Mouse (Mus musculus) B cell, adult 67 days (primary cell): Measurements from ENCODE around the gene Cpt1c. TPM values are rescaled to one million over a fixed set of nuclear protein-coding genes. Genes with fewer than 3 reads are reported as not detected.

Source experiments
- total RNA-seq, 2 experiments: library from RNA; stranded (reverse); gene quantifications; 4 replicates each; pipeline ENCODE4 v1.2.4; 2023

Cpt1c gene
- not detected for total RNA-seq

DNA sequence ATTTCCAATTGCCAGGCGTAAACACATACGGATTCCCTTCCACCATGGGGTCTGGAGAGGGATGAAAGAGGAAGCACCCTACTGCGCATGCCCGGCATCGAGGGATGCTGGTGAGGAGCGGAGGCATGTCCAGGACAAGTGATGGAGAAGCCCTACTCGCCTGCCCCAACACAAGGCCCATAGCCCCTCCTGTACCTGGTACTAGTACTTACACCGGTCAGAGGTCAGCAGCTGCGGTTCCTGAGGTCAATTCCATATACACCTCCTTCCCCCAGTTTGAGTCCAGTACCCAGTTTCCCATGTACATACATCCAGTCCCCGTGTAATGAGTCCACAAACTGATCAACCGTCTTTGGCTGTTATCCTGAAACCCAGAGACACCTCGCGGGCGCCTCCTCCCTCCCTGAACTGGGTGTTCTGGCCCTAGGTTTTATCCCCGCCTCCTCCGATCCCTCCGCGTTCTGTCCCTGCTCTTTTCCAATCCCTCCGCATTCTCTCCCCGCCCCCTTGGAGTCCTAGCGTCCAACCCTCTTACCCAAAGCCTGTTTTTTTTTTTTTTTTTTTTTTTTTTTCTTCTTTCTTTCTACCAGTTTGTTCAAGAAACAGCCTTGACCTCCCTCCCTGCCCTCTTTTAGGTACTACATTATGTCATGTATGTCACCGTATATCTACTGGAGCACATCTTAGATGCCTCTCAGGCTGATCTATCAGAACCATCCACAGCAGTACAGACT is at the start of gene Cpt1c:
Cpt1c (minus strand) TSS at position 469 of the 734 bp plus-strand sequence.

DNA sequence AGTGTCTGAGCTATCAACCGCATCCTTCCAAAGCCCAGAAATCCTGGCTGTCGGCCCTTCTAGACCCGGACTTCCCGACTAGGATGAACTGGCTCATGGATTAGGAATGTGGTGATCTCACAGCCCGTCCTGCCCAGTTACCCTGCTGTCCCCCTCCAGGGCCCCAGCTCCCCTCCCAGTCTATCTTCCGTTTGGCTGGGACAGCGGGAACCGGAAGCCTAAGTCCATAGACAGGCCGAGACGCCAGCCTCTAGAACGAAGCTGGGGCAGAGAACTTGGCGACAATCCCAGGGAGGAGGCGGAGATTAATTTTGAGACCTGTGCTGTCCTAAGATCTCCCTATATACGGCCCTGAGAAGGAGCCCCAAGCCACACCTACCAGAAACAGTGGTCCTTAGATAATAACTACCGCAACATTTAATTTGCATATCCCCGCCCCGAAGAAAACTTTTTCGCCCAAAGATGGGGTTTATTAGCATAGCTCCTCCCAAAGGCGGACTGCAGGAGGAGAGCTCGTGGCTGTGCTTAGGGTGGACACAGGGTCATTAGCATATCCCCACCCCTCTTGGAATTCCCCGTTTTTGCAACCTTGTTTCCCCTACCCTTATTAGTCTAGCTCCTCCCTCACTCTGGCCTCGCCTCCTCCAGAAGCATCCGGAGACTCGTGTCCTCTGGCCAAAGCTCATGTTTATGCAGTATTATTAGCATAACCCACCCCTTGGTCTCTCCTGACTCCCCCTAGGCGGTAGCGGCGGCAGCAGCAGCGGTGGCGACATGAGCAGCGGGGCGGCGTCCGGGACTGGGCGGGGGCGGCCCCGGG is 42.8 kb upstream of the Cpt1c start, which contains the start of gene Rras:
Rras (plus strand) TSS at position 720 of the 820 bp plus-strand sequence.

DNA sequence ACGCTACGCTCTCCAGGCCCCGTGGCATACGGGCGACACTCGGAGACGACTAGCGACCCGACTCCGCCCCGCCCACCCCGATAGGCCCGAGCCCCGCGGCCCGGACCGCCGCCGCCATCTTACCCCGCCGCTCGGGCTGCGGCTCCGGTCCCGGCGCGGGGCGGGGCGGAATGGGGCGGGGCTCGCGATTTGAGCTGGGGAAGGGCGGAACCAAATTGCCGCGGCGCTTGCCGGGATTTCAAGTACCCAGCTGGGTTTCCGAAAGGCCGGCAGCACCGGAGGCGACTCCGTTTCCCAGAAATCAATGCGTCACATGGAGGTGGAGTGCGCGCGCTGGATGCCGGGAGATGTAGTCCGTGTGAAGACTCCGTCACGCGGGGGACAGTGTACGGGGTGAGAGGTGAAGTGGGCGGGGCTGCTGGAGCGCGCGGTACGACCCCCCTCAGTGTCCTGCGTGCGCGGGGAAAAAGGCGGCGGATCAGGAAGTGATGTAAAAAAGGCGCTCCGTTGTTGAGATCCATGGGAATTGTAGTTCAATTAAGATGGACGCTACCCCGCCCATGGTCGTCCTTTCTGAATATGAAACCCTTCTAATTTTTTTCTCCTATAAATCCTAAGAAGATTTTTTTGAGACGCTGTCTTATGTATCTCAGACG is 41.4 kb upstream of the Cpt1c start, which contains the start of gene Scaf1:
Scaf1 (minus strand) TSS at position 407 of the 656 bp plus-strand sequence.

DNA sequence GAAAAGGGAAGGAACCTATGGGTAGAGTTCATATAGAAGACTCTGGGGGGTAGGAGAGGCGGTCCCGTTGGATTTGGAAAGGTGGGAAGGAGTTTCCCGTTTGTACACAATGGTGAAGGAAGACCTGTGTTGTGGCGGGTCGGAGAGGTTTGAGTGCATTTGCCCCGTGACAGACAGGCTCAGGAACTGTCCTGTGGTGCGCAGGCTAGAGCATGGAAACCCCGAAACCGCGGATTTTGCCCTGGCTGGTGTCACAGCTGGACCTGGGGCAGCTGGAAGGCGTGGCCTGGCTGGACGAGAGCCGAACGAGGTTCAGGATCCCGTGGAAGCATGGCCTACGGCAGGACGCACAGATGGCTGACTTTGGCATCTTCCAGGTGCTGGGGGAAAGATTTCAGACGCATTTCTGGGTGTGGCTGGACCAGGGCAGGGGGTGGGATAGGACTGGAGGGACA is 23.9 kb upstream of the Cpt1c start, which contains the start of gene Bcl2l12:
Bcl2l12 (minus strand) TSS at position 212 of the 455 bp plus-strand sequence.

DNA sequence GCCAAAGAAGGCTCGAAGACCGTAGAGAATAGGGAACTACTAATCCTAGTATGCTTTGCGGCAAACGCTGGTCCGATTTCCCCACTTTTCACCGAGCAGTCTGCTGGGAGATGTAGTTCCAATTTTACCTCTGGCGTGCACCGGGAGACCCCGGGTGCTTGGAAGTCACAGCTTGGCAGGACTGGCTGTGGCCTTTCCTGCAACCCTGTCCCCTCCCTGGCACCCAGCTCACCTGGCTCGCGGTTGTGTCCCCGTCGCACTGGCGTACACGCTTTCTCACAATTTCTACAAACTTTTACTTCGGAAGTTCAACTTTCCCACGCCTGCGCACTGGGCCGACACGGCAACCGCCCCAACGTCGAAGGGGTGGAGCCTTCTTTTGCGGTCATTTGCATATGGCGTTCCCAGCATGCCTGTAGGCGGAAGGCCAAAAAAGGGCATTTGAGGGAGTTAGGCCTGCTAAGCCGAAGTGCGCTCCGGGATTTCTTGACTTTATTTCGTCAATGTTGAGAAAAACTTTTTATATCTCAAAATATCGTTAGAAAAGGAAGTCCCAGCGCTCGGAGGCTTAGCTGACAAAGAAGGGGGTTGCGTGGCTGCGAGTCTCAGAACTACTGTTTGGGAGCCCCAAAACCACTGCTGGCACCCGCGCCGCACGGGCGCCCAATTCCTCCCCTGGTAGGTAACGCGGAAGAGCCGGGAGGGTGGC is 22.7 kb upstream of the Cpt1c start, which contains the start of gene Irf3:
Irf3 (plus strand) TSS at position 418 of the 709 bp plus-strand sequence.

DNA sequence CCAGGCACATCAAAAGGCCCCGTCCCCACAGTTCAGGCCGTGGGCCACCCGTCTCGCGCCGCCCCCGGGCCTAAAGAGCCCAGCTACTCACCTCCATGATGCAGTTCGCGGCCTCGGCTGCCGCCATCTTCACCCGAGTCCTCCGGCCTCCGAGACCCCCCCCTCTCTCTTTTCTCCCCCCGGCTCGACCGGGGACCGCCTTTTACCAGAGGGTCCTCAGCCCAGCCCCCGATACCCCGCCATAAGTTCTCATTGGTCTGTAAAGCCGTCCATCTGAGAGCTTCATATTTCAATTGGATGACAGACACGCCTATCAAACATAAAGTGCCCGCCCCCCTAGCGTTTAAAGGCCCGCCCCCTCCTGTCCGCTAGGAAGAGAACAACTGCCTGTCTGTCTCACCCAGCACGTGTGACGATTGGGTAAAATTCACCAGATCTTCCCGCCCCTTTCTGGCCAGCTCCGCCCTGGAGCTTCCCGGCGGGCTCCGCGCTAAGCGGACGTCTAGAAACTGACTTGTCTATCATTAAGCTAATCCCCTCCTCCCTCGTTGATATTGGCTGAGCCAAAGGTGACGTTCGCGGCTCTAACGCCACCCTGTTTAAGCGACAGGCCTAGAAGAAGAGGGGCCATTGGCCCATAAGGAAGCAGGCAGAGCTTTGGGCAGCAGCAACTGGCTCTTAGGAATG is 11.7 kb upstream of the Cpt1c start, which contains the start of gene Prmt1:
Prmt1 (minus strand) TSS at position 377 of the 687 bp plus-strand sequence.

DNA sequence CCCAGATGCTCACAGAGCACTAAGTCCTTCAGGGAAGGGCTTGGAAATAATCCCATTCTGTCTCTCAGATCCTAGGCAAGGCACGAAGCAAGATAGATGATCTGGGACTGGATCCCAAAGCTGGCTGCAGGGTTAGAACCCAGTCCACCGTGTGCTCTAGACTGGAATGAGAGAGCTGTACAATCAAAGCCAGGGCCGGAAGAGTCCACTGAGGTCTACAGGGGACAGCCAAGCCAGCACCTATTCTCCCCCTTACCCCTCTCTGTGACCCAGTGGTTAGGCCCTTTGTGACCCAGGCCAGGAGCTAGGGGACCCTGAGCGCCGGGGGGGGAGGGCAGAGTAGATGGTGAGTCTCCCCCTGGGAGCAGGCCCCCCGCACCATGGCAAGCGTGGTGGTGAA is 31.7 kb downstream of the Cpt1c start, which contains the start of gene Tsks:
Tsks (plus strand) TSS at position 301 of the 400 bp plus-strand sequence.

DNA sequence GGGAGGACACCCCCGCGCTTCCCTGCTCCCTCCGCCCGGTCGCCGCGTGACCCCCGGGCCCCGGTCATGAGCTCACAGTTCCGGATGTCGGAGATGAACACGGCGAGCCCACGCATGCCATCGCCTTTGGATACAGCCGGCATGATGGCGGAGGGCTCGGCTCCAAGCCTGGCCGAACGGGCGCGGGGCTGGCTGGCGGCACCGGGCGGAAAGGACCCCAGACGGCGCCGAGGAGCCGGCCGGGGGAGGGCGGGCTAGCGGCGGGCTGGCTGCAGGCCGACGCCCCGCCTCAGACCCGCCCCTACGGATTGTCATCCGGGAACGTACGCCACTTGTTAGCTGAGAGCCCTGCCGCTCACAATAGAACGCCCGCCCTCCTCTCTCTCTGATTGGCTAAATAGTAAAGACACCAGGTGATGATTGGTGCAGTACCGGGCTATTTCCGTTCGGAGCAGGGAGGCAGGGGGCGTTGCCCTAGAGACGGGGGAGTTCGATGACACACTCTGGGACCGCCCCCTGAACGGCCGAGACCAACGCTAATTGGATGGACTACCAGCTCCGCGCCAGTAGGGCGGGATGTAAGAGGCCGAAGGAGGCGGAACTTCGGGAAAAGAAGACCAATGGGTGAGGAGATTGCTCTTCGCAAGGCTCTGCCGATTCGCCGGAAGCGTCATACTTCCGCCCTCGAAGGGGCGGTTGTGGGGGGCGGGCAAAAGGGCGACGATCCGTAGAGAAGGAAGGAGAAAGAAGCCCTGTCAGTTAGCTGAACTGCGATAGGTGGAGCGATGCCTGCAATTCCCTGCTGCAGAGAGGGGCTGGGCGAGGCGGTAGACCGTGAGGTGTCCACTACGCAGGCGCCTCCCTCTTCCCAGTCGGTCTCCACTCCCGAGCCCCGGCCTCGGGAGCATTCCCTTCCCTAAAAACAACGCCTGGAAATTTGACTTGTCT is 45.2 kb downstream of the Cpt1c start, which contains the start of gene Ap2a1:
Ap2a1 (minus strand) TSS at position 293 of the 948 bp plus-strand sequence.

Other genes with a start within 250 kb of the Cpt1c start
- gene Vrk3, start 226.4 kb downstream of the Cpt1c start, total RNA-seq = 10 to 100 TPM; 80.8 to 85.9 TPM
- 1 to 10 TPM; 2.1 to 2.6 TPM for gene Zfp473, start 223.8 kb downstream of the Cpt1c start, total RNA-seq
- 10 to 100 TPM; 53.1 to 61.7 TPM for gene Nup62, start 158.8 kb downstream of the Cpt1c start, total RNA-seq
- gene Il4i1, start 158.5 kb downstream of the Cpt1c start, total RNA-seq = 100 to 1,000 TPM; 155 to 234 TPM
- 1 to 10 TPM; 3.8 to 4.1 TPM for gene Atf5, start 158.2 kb downstream of the Cpt1c start, total RNA-seq
- 10 to 100 TPM; 47.4 to 54.3 TPM for gene Akt1s1, start 125.9 kb downstream of the Cpt1c start, total RNA-seq
- 100 to 1,000 TPM; 116 to 132 TPM for gene Tbc1d17, start 125.8 kb downstream of the Cpt1c start, total RNA-seq
- 10 to 100 TPM; 75.0 to 80.9 TPM for gene Pnkp, start 117.7 kb downstream of the Cpt1c start, total RNA-seq
- gene Ptov1, start 105.1 kb downstream of the Cpt1c start, total RNA-seq = 10 to 100 TPM; 14.0 to 23.5 TPM
- gene Med25, start 82.1 kb downstream of the Cpt1c start, total RNA-seq = 10 to 100 TPM; 67.9 to 78.3 TPM
- gene Fuz, start 78.8 kb downstream of the Cpt1c start, total RNA-seq = 10 to 100 TPM; 31.4 to 50.1 TPM
- 100 to 1,000 TPM in 1 of 2 experiments, 10 to 100 TPM in 1; 92.5 to 101 TPM for gene Ap2a1, start 45.4 kb downstream of the Cpt1c start, total RNA-seq
- gene Tsks, start 31.6 kb downstream of the Cpt1c start, total RNA-seq = not detected
- gene Prmt1, start 11.7 kb upstream of the Cpt1c start, total RNA-seq = 100 to 1,000 TPM; 154 to 155 TPM
- gene Irf3, start 22.8 kb upstream of the Cpt1c start, total RNA-seq = 100 to 1,000 TPM; 195 TPM
- 10 to 100 TPM; 35.3 to 36.9 TPM for gene Bcl2l12, start 23.9 kb upstream of the Cpt1c start, total RNA-seq
- gene Scaf1, start 41.5 kb upstream of the Cpt1c start, total RNA-seq = 100 to 1,000 TPM; 100 to 104 TPM
- 10 to 100 TPM; 20.1 to 20.2 TPM for gene Rras, start 43.1 kb upstream of the Cpt1c start, total RNA-seq
- 10 to 100 TPM; 77.6 to 78.0 TPM for gene Prr12, start 78.0 kb upstream of the Cpt1c start, total RNA-seq
- gene Nosip, start 87.6 kb upstream of the Cpt1c start, total RNA-seq = 10 to 100 TPM; 65.6 to 78.2 TPM
- 1 to 10 TPM; 2.9 to 3.9 TPM for gene Prrg2, start 87.8 kb upstream of the Cpt1c start, total RNA-seq
- 1 to 10 TPM; 3.6 to 6.8 TPM for gene Rcn3, start 117.4 kb upstream of the Cpt1c start, total RNA-seq
- 10 to 100 TPM; 29.9 to 39.6 TPM for gene Fcgrt, start 129.0 kb upstream of the Cpt1c start, total RNA-seq
- gene Rps11, start 149.6 kb upstream of the Cpt1c start, total RNA-seq = 1,000 to 10,000 TPM; 2,440 to 2,508 TPM
- 1,000 to 10,000 TPM; 4,339 to 4,395 TPM for gene Rpl13a, start 153.9 kb upstream of the Cpt1c start, total RNA-seq
- gene Gm45713, start 161.4 kb upstream of the Cpt1c start, total RNA-seq = not detected
- gene Flt3l, start 161.6 kb upstream of the Cpt1c start, total RNA-seq = 10 to 100 TPM; 77.8 to 83.8 TPM
- 10 to 100 TPM; 40.5 to 51.7 TPM for gene Pih1d1, start 179.5 kb upstream of the Cpt1c start, total RNA-seq
- gene Aldh16a1, start 179.7 kb upstream of the Cpt1c start, total RNA-seq = 100 to 1,000 TPM; 128 to 137 TPM
- gene Slc17a7, start 189.1 kb upstream of the Cpt1c start, total RNA-seq = not detected
- gene Gfy, start 204.7 kb upstream of the Cpt1c start, total RNA-seq = not detected
- gene Pth2, start 206.1 kb upstream of the Cpt1c start, total RNA-seq = not detected
- 1 to 10 TPM in 1 of 2 experiments, under 1 TPM in 1; 0.46 to 1.1 TPM for gene Ccdc155, start 230.0 kb upstream of the Cpt1c start, total RNA-seq
- gene Dkkl1, start 237.3 kb upstream of the Cpt1c start, total RNA-seq = 1 to 10 TPM in 1 of 2 experiments, under 1 TPM in 1; 0.83 to 2.3 TPM
- not detected for gene Tead2, start 240.9 kb upstream of the Cpt1c start, total RNA-seq